Mouse (Mus musculus) hindbrain, embryonic 12.5 days (tissue): ENCODE measurements around the gene Rabgef1. TPM values are rescaled to one million over a fixed set of nuclear protein-coding genes. Genes with fewer than 3 reads are reported as not detected.
A peak's percentile ranks its signal among the peaks of the same experiment; 100 is the strongest.

Experiments
- ATAC-seq: fragments of 200-750 bp; cut with Nextera tagmentation; 2 replicates; pipeline ENCODE4 v1.8.0; 2017; ENCODE audit warnings: moderate TSS enrichment; ENCODE audit not compliant: low FRiP score
- H3K27ac ChIP-seq: fragments of 300-500 bp; sonication (generic); 2 replicates; pipeline ENCODE4 v1.5.1; 2016; ENCODE audit warnings: mild to moderate bottlenecking
- H3K27me3 ChIP-seq: fragments of 300-500 bp; sonication (generic); 2 replicates; pipeline ENCODE4 v1.6.1; 2016; ENCODE audit warnings: mild to moderate bottlenecking
- H3K36me3 ChIP-seq: fragments of 300-500 bp; sonication (generic); 2 replicates; pipeline ENCODE4 v1.6.1; 2016; ENCODE audit warnings: mild to moderate bottlenecking
- H3K4me1 ChIP-seq: fragments of 300-500 bp; sonication (generic); 2 replicates; pipeline ENCODE4 v1.6.1; 2016
- H3K4me2 ChIP-seq: fragments of 300-500 bp; sonication (generic); replicated peaks from 2 replicates; pipeline ENCODE4 v1.6.1; 2016; ENCODE audit warnings: mild to moderate bottlenecking
- H3K4me3 ChIP-seq: fragments of 300-500 bp; sonication (generic); 2 replicates; pipeline ENCODE4 v1.5.1; 2016; ENCODE audit warnings: mild to moderate bottlenecking
- H3K9ac ChIP-seq: fragments of 300-500 bp; sonication (generic); 2 replicates; pipeline ENCODE4 v1.6.1; 2016; ENCODE audit warnings: mild to moderate bottlenecking, moderate library complexity
- H3K9me3 ChIP-seq: fragments of 300-500 bp; sonication (generic); replicated peaks from 2 replicates; pipeline ENCODE4 v1.6.1; 2016; ENCODE audit warnings: mild to moderate bottlenecking
- WGBS: fragments of 180-500 bp; shearing (Covaris S2); methylation state at CpG from one replicate; pipeline ENCODE4 v1.1.7; 2016; 5-methylcytosine and 5-hydroxymethylcytosine counted together
- polyA plus RNA-seq: library from polyadenylated mRNA; unstranded; fragments of >200 nt; fragmentation: Nextera tagmentation; extraction: Ambion mirVana; gene quantifications from 2 replicates; pipeline ENCODE4 v1.2.1, GENCODE M21; 2016

Gene Rabgef1
- polyA plus RNA-seq, 1 experiment from 2014 or later, result 33.3 TPM

DNA sequence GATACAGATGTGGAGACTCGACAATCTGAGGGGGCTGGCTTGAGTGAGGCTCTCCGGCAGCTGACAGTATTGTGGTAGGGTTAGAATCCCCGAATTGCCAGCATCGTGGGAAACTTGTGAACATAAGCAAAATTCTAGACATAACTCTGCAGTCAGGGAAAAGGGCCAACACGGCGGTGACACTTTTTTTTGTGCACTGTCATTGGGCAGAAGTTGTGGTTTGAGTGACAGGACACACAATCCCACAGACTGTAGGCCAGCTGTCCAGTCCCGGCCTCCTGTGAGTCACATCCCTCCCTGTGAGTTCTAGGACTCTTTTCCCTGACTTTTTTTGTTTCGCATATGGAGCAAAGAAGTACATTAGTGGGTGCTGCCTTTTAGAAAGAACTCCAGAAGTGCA, 25.6 kb upstream of the Rabgef1 start:
- no peaks in the 10 kb centered on the region for H3K27me3 ChIP-seq
- H3K9ac ChIP-seq, result no peak overlapping the region; the same call in 1 of the 2 replicates
- ATAC-seq, result no peak
- peak overlapping the region; percentile 80; the same call in 1 of the 2 replicates for H3K4me2 ChIP-seq
- peaks cover 6% of the 10 kb centered on the region; the same call in 1 of the 2 replicates for H3K36me3 ChIP-seq
- no peak overlapping the region for H3K4me3 ChIP-seq
- H3K27ac ChIP-seq, result no peak overlapping the region
- no peaks in the 10 kb centered on the region for H3K9me3 ChIP-seq
- peaks cover 15% of the 10 kb centered on the region for H3K4me1 ChIP-seq
- WGBS, result 88% methylated on average over 8 of the region's 8 CpGs

DNA sequence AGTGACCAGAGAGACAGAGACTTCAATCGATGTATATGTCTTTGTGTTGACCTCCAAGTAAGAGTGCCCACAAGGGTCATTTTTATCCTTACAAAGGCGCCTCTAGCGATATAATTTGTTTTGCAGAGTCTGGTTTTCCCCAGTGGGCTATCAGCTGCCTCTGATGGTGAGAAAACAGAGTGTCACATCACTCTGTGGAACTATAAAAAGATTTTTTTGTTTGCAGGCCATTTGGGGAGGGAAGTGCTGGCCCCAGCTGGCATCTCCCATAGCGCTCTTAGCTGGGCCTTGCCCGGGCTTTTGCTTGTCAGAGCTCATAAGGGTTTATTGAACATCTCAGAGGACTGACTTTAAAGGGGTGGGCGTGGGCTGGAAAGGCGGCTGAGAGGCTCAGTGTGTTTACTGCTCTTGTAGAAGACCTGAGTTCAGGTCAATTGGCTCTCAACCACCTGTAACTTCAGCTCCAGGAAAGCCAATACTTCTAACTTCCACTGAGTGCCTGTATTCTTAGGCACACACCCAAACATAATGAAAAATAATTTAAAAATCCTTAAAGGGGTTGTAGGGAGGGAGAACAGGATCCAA, 21.8 kb upstream of the Rabgef1 start:
- WGBS, result 83% methylated on average over 7 of the region's 7 CpGs
- peaks cover 12% of the 10 kb centered on the region for H3K4me1 ChIP-seq
- no peak overlapping the region for H3K27ac ChIP-seq
- H3K36me3 ChIP-seq, result peaks cover 28% of the 10 kb centered on the region
- no peak overlapping the region for H3K4me3 ChIP-seq
- no peak overlapping the region for H3K4me2 ChIP-seq
- H3K27me3 ChIP-seq, result no peaks in the 10 kb centered on the region
- ATAC-seq, result no peak
- H3K9me3 ChIP-seq, result no peaks in the 10 kb centered on the region
- H3K9ac ChIP-seq, result no peak overlapping the region

DNA sequence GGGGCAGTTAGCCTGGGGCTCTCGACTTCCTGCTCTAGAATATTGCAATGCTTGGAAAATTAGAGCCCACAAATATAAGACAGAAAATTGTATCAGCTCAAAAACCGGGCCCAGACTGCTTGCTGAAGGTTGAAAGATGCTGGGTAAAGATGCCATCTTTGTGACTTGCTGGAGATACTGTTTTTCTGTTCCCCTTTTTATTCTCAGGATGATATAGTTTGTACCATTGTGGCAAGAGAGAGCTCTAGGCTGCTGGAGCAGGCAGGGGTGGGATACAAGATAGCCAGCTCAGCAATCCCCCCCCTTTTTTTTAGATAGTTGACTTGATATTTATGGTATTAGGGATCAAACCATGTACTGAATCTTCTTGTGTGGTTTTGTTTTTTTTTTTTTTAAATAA, 17.3 kb upstream of the Rabgef1 start:
- H3K4me1 ChIP-seq, result no peaks in the 10 kb centered on the region
- peaks cover 29% of the 10 kb centered on the region for H3K36me3 ChIP-seq
- 86% methylated on average over 2 of the region's 2 CpGs for WGBS
- no peak overlapping the region for H3K9ac ChIP-seq
- no peak for ATAC-seq
- H3K4me3 ChIP-seq, result no peak overlapping the region
- no peak overlapping the region for H3K4me2 ChIP-seq
- H3K9me3 ChIP-seq, result no peaks in the 10 kb centered on the region
- no peaks in the 10 kb centered on the region for H3K27me3 ChIP-seq
- no peak overlapping the region for H3K27ac ChIP-seq

DNA sequence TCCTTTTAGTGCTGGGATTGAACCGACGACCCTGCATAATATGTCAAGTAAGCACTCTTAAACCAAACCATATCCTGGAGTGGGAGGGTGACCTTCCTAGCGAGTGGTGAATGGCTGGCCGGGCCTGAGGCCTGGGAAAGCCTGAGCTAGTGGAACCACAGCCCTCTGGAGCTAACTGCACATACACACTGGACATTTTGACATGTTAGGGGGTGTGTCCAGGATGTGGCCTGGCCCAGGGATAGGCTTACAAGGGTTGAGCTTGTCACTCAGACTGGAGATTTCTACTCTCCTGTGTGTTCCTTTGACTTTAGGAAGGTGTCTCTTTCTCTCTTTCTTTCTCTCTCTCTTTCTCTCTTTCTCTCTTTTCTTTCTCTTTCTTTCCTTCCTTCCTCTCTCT, 13.1 kb upstream of the Rabgef1 start:
- no peak overlapping the region for H3K27ac ChIP-seq
- H3K4me2 ChIP-seq, result no peak overlapping the region
- no peak overlapping the region for H3K9ac ChIP-seq
- H3K27me3 ChIP-seq, result no peaks in the 10 kb centered on the region
- ATAC-seq, result no peak
- 82% methylated on average over 4 of the region's 4 CpGs for WGBS
- peaks cover 3% of the 10 kb centered on the region for H3K36me3 ChIP-seq
- H3K4me1 ChIP-seq, result no peaks in the 10 kb centered on the region
- no peaks in the 10 kb centered on the region for H3K9me3 ChIP-seq
- H3K4me3 ChIP-seq, result no peak overlapping the region

DNA sequence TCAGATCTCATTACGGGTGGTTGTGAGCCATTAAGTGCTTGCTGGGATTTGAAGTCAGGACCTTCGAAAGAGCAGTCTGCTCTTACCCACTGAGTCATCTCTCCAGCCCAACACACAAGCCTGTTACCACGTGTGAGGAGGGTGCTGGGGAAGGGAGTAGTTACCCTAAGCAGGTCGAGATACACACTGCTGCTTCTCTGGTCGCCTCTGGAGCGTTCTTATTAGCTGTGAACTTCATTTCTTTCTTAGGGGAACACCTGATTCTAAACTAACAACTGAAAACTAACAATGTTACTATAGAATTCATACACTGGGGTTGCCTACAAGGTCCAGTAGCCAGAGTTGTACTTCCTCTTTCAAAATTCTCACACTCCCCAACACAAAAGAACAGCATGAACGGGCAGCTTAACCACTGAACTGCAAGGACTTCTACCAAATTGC, 11.8 kb upstream of the Rabgef1 start:
- no peaks in the 10 kb centered on the region for H3K9me3 ChIP-seq
- 68% methylated on average over 7 of the region's 7 CpGs for WGBS
- H3K27me3 ChIP-seq, result no peaks in the 10 kb centered on the region
- no peak overlapping the region for H3K4me2 ChIP-seq
- H3K36me3 ChIP-seq, result peaks cover 2% of the 10 kb centered on the region; the same call in 1 of the 2 replicates
- no peak overlapping the region for H3K9ac ChIP-seq
- no peak overlapping the region for H3K27ac ChIP-seq
- ATAC-seq, result no peak
- H3K4me3 ChIP-seq, result no peak overlapping the region
- H3K4me1 ChIP-seq, result no peaks in the 10 kb centered on the region

DNA sequence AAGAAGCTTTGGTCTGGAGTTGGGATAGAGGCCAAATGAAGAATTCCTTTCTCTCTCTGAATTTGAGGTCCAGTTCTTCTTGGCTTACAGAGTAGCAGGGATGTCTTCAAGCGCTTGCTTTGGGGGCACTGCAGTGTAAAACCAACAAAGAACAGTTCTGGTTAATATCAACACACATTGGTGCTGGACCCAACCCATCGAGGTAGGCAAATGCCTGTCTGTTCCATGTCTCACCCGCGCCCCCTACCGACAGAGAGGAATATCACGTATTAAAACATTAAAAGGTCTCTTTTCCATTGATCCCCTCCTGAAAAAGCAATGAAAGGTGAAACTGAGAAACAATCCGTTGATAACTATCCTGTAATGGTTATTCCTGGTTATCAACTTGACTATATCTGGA, 7.9 kb upstream of the Rabgef1 start:
- no peaks in the 10 kb centered on the region for H3K27me3 ChIP-seq
- H3K4me1 ChIP-seq, result no peaks in the 10 kb centered on the region
- WGBS, result 6% methylated on average over 7 of the region's 7 CpGs
- no peaks in the 10 kb centered on the region for H3K9me3 ChIP-seq
- no peak overlapping the region for H3K4me3 ChIP-seq
- H3K27ac ChIP-seq, result no peak overlapping the region
- no peak for ATAC-seq
- no peak overlapping the region for H3K4me2 ChIP-seq
- no peaks in the 10 kb centered on the region for H3K36me3 ChIP-seq
- H3K9ac ChIP-seq, result no peak overlapping the region

DNA sequence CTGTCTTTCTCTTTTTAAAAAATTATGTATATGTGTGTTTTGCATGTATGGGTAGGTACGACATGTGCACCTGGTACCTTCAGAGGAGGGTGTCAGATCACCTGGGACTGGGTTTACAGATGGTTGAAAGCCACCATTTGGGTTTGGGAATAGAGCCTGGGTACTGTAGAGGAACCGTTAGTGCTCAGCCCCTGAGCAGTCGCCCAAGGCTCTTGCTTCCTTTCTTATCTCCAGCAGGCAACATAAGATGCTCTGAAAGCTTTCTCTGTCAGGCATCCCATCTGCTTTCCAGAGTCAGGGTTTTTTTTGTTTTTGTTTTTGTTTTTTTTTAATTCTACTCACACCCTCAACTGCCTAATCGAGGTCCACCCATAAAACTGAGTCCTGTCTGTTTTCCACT, 6.4 kb upstream of the Rabgef1 start:
- ATAC-seq, result no peak
- H3K4me1 ChIP-seq, result no peaks in the 10 kb centered on the region
- H3K36me3 ChIP-seq, result no peaks in the 10 kb centered on the region
- no peak overlapping the region for H3K9ac ChIP-seq
- WGBS, result 77% methylated on average over 4 of the region's 4 CpGs
- no peak overlapping the region for H3K27ac ChIP-seq
- H3K27me3 ChIP-seq, result no peaks in the 10 kb centered on the region
- H3K4me2 ChIP-seq, result no peak overlapping the region
- no peaks in the 10 kb centered on the region for H3K9me3 ChIP-seq
- H3K4me3 ChIP-seq, result no peak overlapping the region

DNA sequence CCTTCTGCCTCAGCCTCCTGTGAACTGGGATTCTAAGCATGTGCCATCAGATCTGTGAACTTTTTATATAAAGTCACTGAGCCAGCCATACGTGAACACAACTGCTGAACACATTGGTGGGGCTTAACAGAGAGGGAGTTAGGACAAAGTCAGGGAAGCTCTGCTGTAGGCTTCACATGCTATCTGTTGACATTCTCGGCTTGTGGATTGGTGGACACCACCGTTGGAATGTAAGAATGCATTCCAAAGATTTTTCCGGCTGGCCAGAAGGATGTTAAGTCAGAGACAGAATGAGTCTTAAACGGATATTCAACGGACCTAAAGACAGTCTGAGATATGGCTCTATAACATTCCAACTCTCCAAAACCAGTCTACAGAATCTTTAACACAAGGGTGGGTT, 2.5 kb upstream of the Rabgef1 start:
- Histone ChIP-seq H3K9me3 (no peaks in the 10 kb centered on the region), H3K27me3 (no peaks in the 10 kb centered on the region), H3K4me1 (peaks cover 24% of the 10 kb centered on the region), H3K4me2 (no peak overlapping the region), H3K4me3 (no peak overlapping the region), H3K9ac (no peak overlapping the region), H3K27ac (no peak overlapping the region), H3K36me3 (no peaks in the 10 kb centered on the region)
- 66% methylated on average over 6 of the region's 6 CpGs for WGBS
- no peak for ATAC-seq

DNA sequence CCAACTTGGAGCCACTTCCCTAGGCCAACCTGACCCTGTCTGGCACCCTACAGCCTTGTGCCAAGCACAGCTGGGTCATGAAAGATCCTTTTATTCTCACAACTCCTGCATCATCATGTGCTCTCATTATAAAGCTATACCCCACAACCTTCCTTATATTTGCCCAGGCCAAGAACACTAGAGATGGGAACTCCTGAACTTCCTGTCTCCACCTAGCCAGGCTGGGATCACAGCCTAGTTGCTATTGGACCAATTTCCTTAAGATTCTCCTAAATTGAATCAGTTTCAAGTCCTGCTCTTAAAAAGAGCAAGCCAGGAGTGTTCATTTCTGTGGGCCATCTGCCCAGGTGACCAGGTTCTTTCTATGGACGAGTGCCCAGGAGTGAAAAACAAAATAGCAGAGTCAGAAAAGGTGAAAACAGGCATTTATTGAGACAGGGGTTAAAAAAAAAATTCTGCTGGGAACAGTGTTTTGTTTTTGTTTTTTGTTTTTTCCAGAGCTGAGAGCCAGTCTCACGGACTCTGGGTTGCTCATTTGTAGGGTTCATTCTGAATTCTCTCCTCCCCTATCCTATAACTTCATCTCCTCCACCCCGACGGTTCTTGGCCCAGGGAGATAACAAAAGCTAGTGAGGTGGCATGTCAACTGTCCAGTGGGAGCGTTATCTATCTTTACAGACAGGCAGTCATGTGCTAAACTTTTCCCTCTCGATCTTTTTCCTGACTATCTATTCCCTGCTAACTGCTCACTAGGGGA, 754 bp upstream of the Rabgef1 start:
- peak; percentile 21 for ATAC-seq
- Histone ChIP-seq H3K4me2 (peak overlapping the region; percentile 81), H3K9me3 (no peaks in the 10 kb centered on the region), H3K4me3 (peak overlapping the region; percentile 90), H3K27me3 (no peaks in the 10 kb centered on the region), H3K9ac (peak overlapping the region; percentile 91), H3K4me1 (peaks cover 26% of the 10 kb centered on the region), H3K36me3 (no peaks in the 10 kb centered on the region), H3K27ac (peak overlapping the region; percentile 89)
- WGBS, result 15% methylated on average over 6 of the region's 6 CpGs

DNA sequence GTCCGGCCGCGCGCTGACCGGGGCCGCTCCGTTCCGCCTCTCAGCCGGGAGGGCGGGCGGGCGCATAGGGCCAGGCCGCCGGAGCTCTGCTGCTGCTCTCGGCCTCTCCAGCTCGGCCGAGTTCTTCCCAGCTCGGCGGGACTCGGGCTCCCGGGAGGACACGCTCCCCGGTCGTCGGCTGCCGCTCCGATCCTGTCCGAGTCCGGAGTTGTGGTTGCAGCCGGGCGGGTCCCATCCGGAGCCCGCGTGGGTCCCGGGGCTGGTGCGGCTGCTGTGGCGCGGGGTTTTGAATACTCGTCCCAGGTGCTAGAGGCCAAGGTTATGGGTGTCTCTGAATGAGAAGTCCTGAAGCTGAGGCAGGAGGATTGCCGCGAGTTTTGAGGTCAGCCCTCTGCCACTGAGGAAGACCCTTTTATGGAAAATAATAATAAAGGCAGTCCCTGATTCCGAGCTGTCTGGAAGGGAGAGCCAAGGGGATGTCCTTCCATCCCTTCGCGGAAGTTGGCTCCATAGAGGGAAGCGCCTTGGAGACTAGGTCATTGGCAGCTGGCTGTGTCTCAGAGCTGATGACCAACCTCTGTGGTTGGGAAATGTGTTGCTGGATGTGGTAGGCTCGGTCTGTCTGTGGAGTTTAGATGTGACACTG, 481 bp downstream of the Rabgef1 start:
- Histone ChIP-seq H3K27ac (peak overlapping the region; percentile 89), H3K4me2 (peak overlapping the region; percentile 81), H3K4me3 (peak overlapping the region; percentile 90), H3K4me1 (peaks cover 26% of the 10 kb centered on the region), H3K27me3 (no peaks in the 10 kb centered on the region), H3K9me3 (no peaks in the 10 kb centered on the region), H3K36me3 (no peaks in the 10 kb centered on the region), H3K9ac (peak overlapping the region; percentile 91)
- under 1% methylated on average over 38 of the region's 46 CpGs for whole genome bisulfite sequencing
- peak; percentile 87 for ATAC-seq

DNA sequence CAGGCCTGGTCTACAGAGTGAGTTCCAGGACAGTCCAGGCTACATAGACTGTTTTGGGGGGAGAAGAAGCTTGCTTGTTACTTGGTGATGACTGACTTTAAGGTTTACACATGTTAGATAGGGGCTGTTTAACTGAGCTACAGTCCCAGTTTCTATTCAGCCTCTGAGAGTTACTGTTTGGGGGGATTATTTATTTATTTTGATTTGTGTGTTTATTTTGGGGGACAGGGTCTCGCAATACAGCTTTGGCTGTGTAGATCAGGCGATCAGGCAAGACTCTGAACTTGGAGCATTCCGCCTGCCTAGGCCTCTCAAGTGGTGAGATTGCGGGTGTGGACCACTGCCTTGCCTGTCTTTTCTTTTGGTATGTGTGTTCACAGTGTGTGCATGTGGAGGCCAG, 1.4 kb downstream of the Rabgef1 start:
- H3K36me3 ChIP-seq, result no peaks in the 10 kb centered on the region
- ATAC-seq, result no peak
- peak overlapping the region; percentile 91; the same call in 1 of the 2 replicates for H3K9ac ChIP-seq
- peak overlapping the region; percentile 90; the same call in 1 of the 2 replicates for H3K4me3 ChIP-seq
- H3K4me2 ChIP-seq, result peak overlapping the region; percentile 81
- no peaks in the 10 kb centered on the region for H3K9me3 ChIP-seq
- H3K27me3 ChIP-seq, result no peaks in the 10 kb centered on the region
- H3K27ac ChIP-seq, result no peak overlapping the region
- peaks cover 26% of the 10 kb centered on the region for H3K4me1 ChIP-seq
- WGBS, result 95% methylated on average over 4 of the region's 4 CpGs

DNA sequence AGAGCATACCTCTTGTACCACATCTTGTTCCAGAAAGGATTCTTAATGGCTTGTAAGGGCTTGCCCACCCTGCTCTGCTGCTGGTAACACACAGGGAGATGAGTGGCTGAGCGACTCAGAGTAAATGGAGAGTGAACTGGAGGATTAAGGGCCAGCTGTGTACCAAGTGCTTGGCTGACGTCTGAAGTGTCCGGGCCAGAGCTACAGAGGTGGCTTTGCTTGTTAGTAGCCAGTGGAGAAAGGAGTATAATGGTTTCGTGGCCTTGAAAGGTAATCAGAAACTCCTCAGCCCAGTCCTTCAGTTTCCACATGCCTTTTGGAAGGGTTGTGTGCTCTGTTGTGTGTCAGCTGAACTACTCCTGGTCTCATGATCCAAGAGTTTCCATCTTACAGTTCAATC, 6.3 kb downstream of the Rabgef1 start:
- Histone ChIP-seq H3K27me3 (no peaks in the 10 kb centered on the region), H3K9ac (no peak overlapping the region), H3K27ac (no peak overlapping the region), H3K4me2 (no peak overlapping the region), H3K9me3 (no peaks in the 10 kb centered on the region), H3K36me3 (no peaks in the 10 kb centered on the region), H3K4me3 (no peak overlapping the region), H3K4me1 (peaks cover 13% of the 10 kb centered on the region)
- WGBS, result 79% methylated on average over 4 of the region's 4 CpGs
- no peak for ATAC-seq
